Mouse (Mus musculus): ENCODE data around the gene Svop. TPM values are rescaled to one million over a fixed set of nuclear protein-coding genes. Genes with fewer than 3 reads are reported as not detected.

Svop gene
- 0.63 and 0.66 TPM in 2 replicates for polyA plus RNA-seq (2012; rRNA removed)

DNA sequence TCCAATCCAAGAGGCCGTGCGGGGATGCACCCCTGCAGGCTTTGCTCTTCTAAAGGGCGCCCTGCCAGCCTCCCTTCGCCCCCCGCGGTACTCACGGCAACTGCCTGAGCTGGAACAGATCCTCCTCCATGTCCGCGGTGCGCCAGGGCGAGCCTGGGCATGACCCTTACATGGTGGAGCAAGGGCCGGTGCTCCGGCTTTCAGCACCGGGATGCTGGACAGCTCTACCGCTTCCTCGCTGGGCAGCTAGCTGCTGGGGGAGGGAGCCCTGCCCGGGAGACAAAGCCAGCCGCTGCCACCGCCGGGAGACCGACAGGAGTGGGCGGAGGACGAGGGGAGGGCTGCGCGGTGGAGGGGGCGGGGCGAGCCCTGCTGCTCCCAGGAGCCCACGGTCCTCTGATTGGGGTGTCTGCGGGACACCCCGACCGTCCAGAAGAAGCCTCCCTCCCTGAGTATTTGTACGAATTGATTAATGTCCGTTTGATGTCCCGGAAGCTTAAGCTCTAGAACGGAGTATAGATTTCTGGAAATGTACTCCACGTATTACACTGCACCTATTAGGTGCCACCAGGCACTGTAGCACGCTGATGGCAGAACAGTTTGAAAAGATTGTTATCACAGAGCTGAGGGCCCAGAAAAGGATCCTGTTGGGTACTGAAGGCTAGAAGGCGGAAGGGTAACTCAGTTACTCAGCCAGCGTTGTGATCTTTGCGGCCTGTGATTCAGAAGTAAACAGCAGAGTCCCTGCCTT lies at the start of gene Svop:
Gene Svop (minus strand): TSS at position 514 of the 751 bp plus-strand sequence.

DNA sequence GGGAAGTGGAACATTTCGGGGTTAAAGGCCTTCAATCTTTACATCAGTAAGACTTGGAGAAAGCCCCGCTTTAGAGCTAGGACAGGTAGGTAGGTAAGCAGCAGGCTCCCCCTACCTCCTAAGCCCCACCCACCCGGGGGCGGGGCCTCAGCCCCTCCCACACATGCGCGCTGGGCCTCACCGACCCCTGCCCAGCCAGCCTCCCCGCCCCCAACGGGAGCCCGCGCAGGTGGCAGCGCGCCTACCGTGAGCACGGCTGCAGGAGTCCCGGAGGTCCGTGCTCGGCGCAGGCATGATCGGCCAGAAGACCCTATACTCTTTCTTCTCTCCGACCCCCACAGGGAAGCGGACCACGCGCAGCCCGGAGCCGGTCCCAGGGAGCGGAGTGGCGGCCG lies 38.8 kb upstream of the Svop start, which contains the start of gene Ung:
Gene Ung (plus strand): TSS at position 176 of the 395 bp plus-strand sequence.

GRCm38 (mm10) chr5:114127374-114128349 lies 36.3 kb upstream of the Svop start, which contains the start of gene Alkbh2:
Alkbh2 (minus strand) TSS chr5:114128218.

GRCm38 (mm10) chr5:114065161-114065560 lies 26.2 kb downstream of the Svop start, which contains the start of gene Usp30:
Usp30 (plus strand) TSS chr5:114065461.

GRCm38 (mm10) chr5:114003542-114003941 lies 87.8 kb downstream of the Svop start, which contains the start of gene Dao:
Dao (plus strand) TSS chr5:114003703.

GRCm38 (mm10) chr5:113993487-113994465 lies 97.6 kb downstream of the Svop start, which contains the start of gene Ssh1:
Ssh1 (minus strand) TSS chr5:113993894.

Other genes starting within 250 kb of the Svop start
- gene Coro1c, start 182.8 kb downstream of the Svop start, polyA plus RNA-seq (2012; rRNA removed) = 133 and 140 TPM in 2 replicates
- 8.7 and 10.1 TPM in 2 replicates for gene Ssh1, start 97.7 kb downstream of the Svop start, polyA plus RNA-seq (2012; rRNA removed)
- gene Dao, start 87.9 kb downstream of the Svop start, polyA plus RNA-seq (2012; rRNA removed) = not detected in 2 replicates
- 12.8 and 14.4 TPM in 2 replicates for gene Usp30, start 26.1 kb downstream of the Svop start, polyA plus RNA-seq (2012; rRNA removed)
- gene Alkbh2, start 36.6 kb upstream of the Svop start, polyA plus RNA-seq (2012; rRNA removed) = 10.9 and 11.6 TPM in 2 replicates
- gene Ung, start 38.8 kb upstream of the Svop start, polyA plus RNA-seq (2012; rRNA removed) = 12.5 and 12.7 TPM in 2 replicates
- gene Acacb, start 55.0 kb upstream of the Svop start, polyA plus RNA-seq (2012; rRNA removed) = 11.3 and 13.3 TPM in 2 replicates
- gene Foxn4, start 182.2 kb upstream of the Svop start, polyA plus RNA-seq (2012; rRNA removed) = not detected in 2 replicates
- gene Myo1h, start 197.6 kb upstream of the Svop start, polyA plus RNA-seq (2012; rRNA removed) = 0.73 and 0.90 TPM in 2 replicates